Mouse (Mus musculus) layer of hippocampus, adult 11-12 months (tissue): ENCODE results near the gene L2hgdh.

Source experiments
- DNase-seq: peaks from one replicate; pipeline ENCODE4 v3.0.0; 2022; ENCODE audit warnings: low spot score

Gene L2hgdh

GRCm38 (mm10) chr12:69730306-69730705 is 5.6 kb upstream of the L2hgdh start:
- no peak for DNase-seq

- DNase-seq = no peak
Observed at GRCm38 (mm10) chr12:69729246-69729645, 4.6 kb upstream of the L2hgdh start.

GRCm38 (mm10) chr12:69724018-69724710 is 509 bp downstream of the L2hgdh start:
- no peak for DNase-seq

- DNase-seq = no peak
Observed at GRCm38 (mm10) chr12:69723376-69723775, 1.3 kb downstream of the L2hgdh start.

GRCm38 (mm10) chr12:69722857-69723256 is 1.8 kb downstream of the L2hgdh start:
- no peak for DNase-seq

- DNase-seq = no peak
Observed at GRCm38 (mm10) chr12:69713628-69714027, 11.0 kb downstream of the L2hgdh start.

GRCm38 (mm10) chr12:69704799-69705458 is 19.7 kb downstream of the L2hgdh start:
- no peak for DNase-seq

GRCm38 (mm10) chr12:69698352-69698751 is 26.3 kb downstream of the L2hgdh start:
- DNase-seq = no peak

- DNase-seq = peak; percentile 53
Observed at GRCm38 (mm10) chr12:69696746-69697145, 27.9 kb downstream of the L2hgdh start.

GRCm38 (mm10) chr12:69693471-69693870 is 31.2 kb downstream of the L2hgdh start:
- DNase-seq = no peak

- DNase-seq = no peak
Observed at GRCm38 (mm10) chr12:69690714-69691113, 34.0 kb downstream of the L2hgdh start.

GRCm38 (mm10) chr12:69689094-69689493 is 35.6 kb downstream of the L2hgdh start:
- no peak for DNase-seq

- DNase-seq = no peak
Observed at GRCm38 (mm10) chr12:69688368-69688767, 36.3 kb downstream of the L2hgdh start.

GRCm38 (mm10) chr12:69683537-69683936 is 41.1 kb downstream of the L2hgdh start:
- peak; percentile 77 for DNase-seq

- DNase-seq = no peak
Observed at GRCm38 (mm10) chr12:69682788-69683419, 41.8 kb downstream of the L2hgdh start.

- DNase-seq = peak; percentile 74
Observed at GRCm38 (mm10) chr12:69682065-69682787, 42.4 kb downstream of the L2hgdh start.

- peak; percentile 45 for DNase-seq
Observed at GRCm38 (mm10) chr12:69681566-69682061, 43.1 kb downstream of the L2hgdh start, which contains the start of gene Sos2. TSS of gene Sos2 (minus strand) at chr12:69681852.

- peak; percentile 20 for DNase-seq
Observed at GRCm38 (mm10) chr12:69680635-69681565, 43.8 kb downstream of the L2hgdh start.

GRCm38 (mm10) chr12:69676157-69676556 is 48.5 kb downstream of the L2hgdh start:
- no peak for DNase-seq

- DNase-seq = no peak
Observed at GRCm38 (mm10) chr12:69674576-69675537, 49.8 kb downstream of the L2hgdh start.
